Mouse (Mus musculus): Measurements from ENCODE around the gene Zfp593.
"Not testable (repeated sequence)": the region's sequence is repeated elsewhere in the genome, so short reads cannot be mapped to it uniquely, and the experiment has no call there.

The Zfp593 gene

GRCm38 (mm10) chr4:134245148-134245843 is at the start of gene Zfp593:
Gene Zfp593, minus strand, starts transcription at chr4:134245592.
- peak; percentile 95 for DNase-seq (ENCODE audit: low spot score)

- no peak for DNase-seq (ENCODE audit: low spot score)
Measured at GRCm38 (mm10) chr4:134293692-134294163, 48.3 kb upstream of the Zfp593 start.

GRCm38 (mm10) chr4:134293061-134293691 is 47.8 kb upstream of the Zfp593 start:
- no peak for DNase-seq (ENCODE audit: low spot score)

- peak; percentile 60 for DNase-seq (ENCODE audit: low spot score)
Measured at GRCm38 (mm10) chr4:134292067-134292466, 46.7 kb upstream of the Zfp593 start.

GRCm38 (mm10) chr4:134288397-134289256 is 43.2 kb upstream of the Zfp593 start:
- peak; percentile 38 for DNase-seq (ENCODE audit: low spot score)

- peak; percentile 74 for DNase-seq (ENCODE audit: low spot score)
Measured at GRCm38 (mm10) chr4:134287575-134288025, 42.2 kb upstream of the Zfp593 start, which contains the start of gene Pdik1l. Gene Pdik1l, minus strand, starts transcription at chr4:134287895.

- peak; percentile 95 for DNase-seq (ENCODE audit: low spot score)
Measured at GRCm38 (mm10) chr4:134287168-134287564, 41.8 kb upstream of the Zfp593 start.

- peak; percentile 24 for DNase-seq (ENCODE audit: low spot score)
Measured at GRCm38 (mm10) chr4:134286226-134287167, 41.1 kb upstream of the Zfp593 start.

- no peak for DNase-seq (ENCODE audit: low spot score)
Measured at GRCm38 (mm10) chr4:134284942-134285341, 39.5 kb upstream of the Zfp593 start.

GRCm38 (mm10) chr4:134273417-134274345 is 28.3 kb upstream of the Zfp593 start:
- DNase-seq (ENCODE audit: low spot score) = no peak

- DNase-seq (ENCODE audit: low spot score) = no peak
Measured at GRCm38 (mm10) chr4:134272731-134273416, 27.5 kb upstream of the Zfp593 start.

GRCm38 (mm10) chr4:134271979-134272378 is 26.6 kb upstream of the Zfp593 start:
- no peak for DNase-seq (ENCODE audit: low spot score)

- DNase-seq (ENCODE audit: low spot score) = not testable (repeated sequence)
Measured at GRCm38 (mm10) chr4:134269622-134270021, 24.2 kb upstream of the Zfp593 start.

GRCm38 (mm10) chr4:134268102-134268655 is 22.8 kb upstream of the Zfp593 start:
- DNase-seq (ENCODE audit: low spot score) = no peak

- no peak for DNase-seq (ENCODE audit: low spot score)
Measured at GRCm38 (mm10) chr4:134265860-134266585, 20.6 kb upstream of the Zfp593 start.

GRCm38 (mm10) chr4:134263191-134263590 is 17.8 kb upstream of the Zfp593 start:
- peak; percentile 57 for DNase-seq (ENCODE audit: low spot score)

GRCm38 (mm10) chr4:134258354-134258753 is 13.0 kb upstream of the Zfp593 start:
- DNase-seq (ENCODE audit: low spot score) = no peak

All from layer of hippocampus, adult 11-12 months (tissue).